Mouse (Mus musculus) gastrocnemius, postnatal 10 days (tissue): Measurements from ENCODE around the gene Calhm2. TPM values are rescaled to one million over a fixed set of nuclear protein-coding genes. Genes with fewer than 3 reads are reported as not detected.

Source experiments
- DNase-seq: peaks from one replicate; pipeline ENCODE4 v3.0.0; 2021; ENCODE audit warnings: mixed read lengths
- long read RNA-seq, 2 experiments: library from polyadenylated mRNA; stranded (forward); transcript quantifications; one replicate each; pipeline ENCODE4 v2.0.0; 2021
- total RNA-seq, 2 experiments: library from RNA; stranded (reverse); gene quantifications; 2 replicates each; pipeline ENCODE4 v1.2.3; 2021

The Calhm2 gene
- total RNA-seq: 1 to 10 TPM; 3.1 to 4.1 TPM
- long read RNA-seq, experiment 1, partial matches to known transcripts: 0 of 2 reads
- long read RNA-seq, experiment 1, other reads (novel, unspliced or antisense): 0 of 2 reads
- long read RNA-seq, experiment 2: 0 reads

- peak; percentile 65 for DNase-seq
Measured at GRCm38 (mm10) chr19:47137771-47138421, at the start of gene Calhm2. Gene Calhm2, minus strand, starts transcription at chr19:47138294.

GRCm38 (mm10) chr19:47186514-47187275 is 48.6 kb upstream of the Calhm2 start:
- no peak for DNase-seq

DNA sequence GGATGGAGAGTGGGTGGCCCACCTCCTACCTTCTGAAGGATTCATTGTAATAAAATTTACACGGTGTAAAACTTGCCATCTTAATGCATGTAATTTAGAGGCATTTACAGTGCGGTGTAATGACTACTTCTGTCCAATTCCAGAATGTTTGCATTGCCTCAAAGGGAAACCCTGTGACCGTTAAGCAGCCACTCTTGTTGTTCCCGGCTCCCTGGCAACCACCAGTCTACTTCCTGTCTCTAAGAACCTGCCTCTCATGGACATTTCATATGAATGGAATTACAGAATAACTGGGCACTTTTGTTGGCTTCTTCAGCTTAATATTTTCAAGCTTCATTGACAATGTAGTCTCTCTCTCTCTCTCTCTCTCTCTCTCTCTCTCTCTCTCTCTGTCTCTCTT is 46.6 kb upstream of the Calhm2 start:
- DNase-seq: no peak

DNA sequence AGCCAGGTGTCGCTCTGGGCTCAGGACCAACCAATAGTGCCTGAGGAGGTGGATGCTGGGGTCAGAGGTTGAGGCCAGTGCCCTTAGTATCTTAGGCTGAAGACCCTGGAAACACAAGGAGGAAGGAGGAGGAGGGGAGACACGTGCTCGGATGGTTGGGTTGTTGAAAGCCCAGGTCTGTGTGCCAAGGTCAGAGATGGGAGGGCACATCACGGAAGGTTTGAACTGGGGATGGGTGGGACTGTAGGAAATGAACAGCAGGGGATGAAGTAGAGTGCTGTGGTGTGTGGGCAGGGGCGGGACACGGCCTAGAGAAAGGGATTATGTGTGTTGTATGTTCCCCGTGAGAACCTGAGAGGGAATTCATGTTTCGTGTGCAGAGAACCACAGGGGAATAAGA is 46.1 kb upstream of the Calhm2 start:
- DNase-seq: no peak

DNA sequence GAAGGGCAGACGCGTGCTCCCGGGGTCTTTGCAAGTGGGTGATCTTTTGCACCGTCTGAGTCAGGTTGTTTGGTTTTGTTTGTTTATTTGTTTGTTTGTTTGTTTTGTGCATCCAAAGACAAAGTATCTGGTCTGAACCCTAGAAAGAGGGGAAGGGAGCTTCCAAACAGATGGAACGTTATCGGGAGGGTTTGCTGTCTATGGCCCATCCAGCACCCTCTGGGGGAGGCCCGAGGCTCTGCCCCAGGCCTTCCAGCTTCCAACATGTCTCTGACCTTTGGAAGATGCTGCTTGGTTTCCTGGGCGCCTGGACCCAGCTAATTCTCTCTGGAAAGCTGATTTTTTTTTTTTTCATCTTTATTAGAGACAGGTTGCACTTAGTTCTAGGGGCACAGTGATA is 41.9 kb upstream of the Calhm2 start:
- no peak for DNase-seq

DNA sequence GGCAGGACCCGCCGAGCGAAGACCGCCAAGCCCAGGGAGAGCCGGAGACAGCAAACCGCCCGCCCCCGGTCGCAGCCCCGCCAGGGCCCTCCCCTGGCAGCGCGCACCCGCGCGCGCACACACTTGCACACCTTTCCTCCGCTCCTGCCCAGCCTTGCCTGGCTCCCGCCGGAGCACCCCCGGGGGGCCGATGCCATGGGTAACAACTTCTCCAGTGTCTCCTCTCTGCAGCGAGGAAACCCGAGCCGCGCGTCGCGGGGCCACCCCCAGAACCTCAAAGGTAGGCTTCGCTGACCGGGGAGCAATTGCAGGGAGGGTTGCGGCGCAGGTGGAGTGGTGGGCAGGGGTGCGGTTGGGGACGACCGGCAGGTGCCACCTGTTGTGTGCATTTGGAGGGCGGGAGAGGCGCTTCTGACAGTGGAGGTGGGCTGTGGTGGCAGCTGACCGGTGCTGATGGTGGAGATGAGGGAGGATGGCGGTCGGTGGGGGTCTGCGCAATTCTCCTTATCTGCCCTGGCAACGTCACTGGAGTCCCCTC is 41.2 kb upstream of the Calhm2 start:
- peak; percentile 33 for DNase-seq

DNA sequence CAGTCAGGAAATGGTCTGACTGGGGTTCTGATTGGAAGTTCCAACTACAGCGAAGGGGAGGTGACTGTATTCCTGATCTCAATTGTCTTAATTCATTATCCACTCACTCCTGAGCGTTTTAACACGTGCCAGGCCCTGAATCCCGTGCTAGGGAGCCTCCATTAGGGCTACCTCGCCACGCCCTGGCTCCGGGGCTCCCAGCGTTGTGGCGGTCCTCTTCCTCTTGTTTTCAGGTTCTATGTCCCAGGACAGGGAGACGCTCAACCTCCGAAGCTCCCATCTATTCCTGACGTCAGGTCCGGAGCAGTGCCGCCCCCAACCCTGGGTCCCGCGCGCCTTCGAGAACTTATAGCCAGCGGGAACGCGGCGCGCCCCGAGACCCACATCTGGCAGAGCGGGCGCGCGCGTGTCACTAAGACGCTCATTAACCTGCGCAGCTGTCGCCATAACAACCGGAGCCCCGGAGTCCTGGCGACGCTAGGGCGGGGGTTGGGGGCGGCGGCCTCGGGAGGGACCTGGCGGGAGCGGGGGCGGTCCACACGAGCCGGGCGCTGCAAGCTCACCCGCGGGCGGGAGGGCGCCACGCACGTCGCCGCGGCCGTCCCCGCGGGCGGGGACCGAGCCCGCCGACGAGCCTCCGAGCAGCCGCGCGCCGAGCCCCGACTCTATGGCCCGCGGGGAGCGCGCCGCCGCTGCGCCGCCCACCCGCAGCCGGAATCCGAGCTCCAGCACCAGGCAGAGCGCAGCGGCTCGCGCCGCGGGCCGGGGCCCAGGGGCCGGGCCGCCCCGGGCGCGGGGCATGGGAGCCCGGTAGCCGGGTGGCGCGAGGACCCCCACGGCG is 40.6 kb upstream of the Calhm2 start, which contains the start of gene Neurl1a:
Neurl1a (plus strand) TSS at position 390 of the 841 bp plus-strand sequence.
- DNase-seq: peak; percentile 50

DNA sequence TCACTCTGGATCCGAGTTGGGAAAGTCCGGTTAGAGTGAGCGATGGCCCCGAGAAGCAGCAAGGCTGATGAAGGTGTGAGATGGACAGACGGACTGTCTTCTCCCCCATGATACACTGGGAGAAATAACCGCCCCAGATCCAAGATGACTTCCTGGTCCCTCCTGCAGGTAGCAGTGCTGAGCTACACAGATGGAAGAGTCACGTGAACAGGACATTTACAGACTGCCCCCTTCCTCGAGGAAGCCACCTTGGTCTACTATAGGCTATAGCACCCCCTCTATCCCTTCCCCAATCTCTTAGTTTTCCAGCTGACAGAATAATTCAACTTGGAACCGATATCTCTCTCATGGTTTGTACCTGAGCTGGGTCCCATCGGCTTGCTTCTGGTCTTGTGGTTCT is 39.9 kb upstream of the Calhm2 start:
- no peak for DNase-seq

GRCm38 (mm10) chr19:47176916-47177505 is 38.9 kb upstream of the Calhm2 start:
- DNase-seq: no peak

DNA sequence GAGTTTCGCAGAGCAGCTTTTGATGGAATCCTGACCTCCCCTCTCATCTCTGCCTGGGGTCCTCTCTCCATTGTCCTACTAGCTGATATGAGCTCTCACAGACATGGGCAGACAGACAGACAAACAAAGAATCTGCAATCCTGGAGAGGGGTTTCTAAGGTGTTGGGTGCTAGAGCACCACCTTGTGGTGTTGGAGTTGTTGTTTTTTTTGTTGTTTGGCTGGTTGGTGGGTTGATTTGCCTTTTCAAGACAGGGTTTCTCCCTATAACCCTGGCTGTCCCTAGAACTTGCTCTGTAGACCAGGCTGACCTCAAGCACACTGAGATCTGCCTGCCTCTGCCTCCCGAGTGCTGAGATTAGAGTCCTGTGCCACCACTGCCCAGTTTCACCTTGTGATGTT is 37.4 kb upstream of the Calhm2 start:
- DNase-seq: no peak

- no peak for DNase-seq
Measured at GRCm38 (mm10) chr19:47174515-47174914, 36.4 kb upstream of the Calhm2 start.

- peak; percentile 90 for DNase-seq
Measured at GRCm38 (mm10) chr19:47168793-47169412, 30.8 kb upstream of the Calhm2 start.

GRCm38 (mm10) chr19:47168223-47168622 is 30.1 kb upstream of the Calhm2 start:
- no peak for DNase-seq

DNA sequence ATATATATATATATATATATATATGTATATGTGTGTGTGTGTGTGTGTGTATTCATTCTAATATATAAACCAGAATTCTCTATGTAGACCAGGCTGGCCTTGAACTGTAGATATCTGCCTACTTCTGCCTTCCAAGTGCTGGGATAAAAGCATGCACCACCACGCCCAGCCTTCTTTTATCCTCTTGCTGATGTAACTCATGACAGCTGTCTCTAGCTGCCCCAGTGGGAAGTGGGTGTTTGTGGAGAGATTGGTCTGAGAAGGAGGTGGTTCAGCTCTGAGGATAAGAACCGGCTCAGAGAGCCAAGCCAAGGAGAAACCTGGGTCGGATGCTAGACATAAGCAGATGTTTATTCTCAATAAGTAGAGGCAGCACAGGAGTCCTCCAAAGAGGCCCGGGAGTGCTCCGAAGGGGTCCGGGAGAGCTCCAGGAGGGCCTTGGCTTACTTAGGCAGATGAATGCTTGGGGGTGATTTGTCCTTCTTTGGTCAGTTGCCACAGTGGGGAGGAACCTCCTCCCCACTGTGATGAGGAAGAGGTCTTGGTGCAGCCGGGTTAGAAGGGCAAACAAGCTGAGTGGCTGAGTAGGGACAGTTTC is 29.6 kb upstream of the Calhm2 start:
- DNase-seq: no peak

- DNase-seq: no peak
Measured at GRCm38 (mm10) chr19:47166758-47167157, 28.7 kb upstream of the Calhm2 start.

DNA sequence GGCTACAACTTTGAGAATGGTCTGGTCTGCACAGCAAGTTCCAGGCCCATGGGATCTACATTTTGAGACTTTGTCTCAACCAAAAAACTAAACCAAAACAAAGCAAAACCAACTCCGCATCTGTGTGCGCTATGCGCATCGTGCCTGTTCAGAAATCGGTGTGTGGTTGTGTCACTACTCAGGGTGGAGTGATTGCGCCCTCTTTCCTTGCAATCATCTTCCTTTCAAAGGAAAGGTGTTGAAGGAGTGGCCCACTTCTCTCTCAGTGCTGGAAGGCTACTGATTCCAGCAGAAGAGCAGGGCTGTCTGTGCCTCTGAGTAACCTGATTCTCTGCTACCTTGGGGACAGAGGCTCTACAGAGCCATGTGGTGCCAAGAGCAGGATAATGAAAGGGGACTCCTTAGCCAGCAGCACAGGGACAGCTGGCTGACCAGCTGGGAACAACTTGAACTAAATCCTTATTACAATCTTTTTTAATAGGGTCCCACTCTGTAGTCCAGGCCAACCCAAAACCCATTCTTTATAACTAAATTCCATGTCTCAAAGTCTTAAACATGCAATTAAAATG is 25.2 kb upstream of the Calhm2 start:
- no peak for DNase-seq

DNA sequence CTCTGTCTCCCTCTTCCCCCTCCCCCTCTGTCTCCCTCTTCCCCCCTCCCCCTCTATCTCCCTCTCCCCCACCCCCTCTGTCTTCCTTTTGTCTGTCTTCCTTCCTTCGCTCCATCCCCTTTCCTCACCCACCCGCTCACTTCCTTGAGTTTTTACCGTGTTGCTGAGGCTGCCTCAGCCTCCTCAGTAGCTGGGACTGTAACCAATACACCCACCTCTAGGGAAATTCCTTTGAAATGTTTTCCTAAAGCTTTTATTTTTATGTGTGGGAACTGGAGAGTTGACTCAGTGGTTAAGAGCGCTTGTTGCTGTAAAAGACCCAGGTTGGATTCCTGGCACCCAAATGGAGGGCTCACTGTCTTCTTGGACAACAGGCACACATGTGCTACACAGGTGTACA is 23.6 kb upstream of the Calhm2 start:
- DNase-seq: no peak

GRCm38 (mm10) chr19:47157664-47158063 is 19.6 kb upstream of the Calhm2 start, which contains the start of gene Calhm3:
Gene Calhm3, minus strand, starts transcription at chr19:47157764.
- no peak for DNase-seq

- DNase-seq: no peak
Measured at GRCm38 (mm10) chr19:47153767-47154166, 15.7 kb upstream of the Calhm2 start.

- DNase-seq: no peak
Measured at GRCm38 (mm10) chr19:47152062-47152369, 13.9 kb upstream of the Calhm2 start.
